Mouse (Mus musculus) cortical plate, adult 2 months (tissue): ENCODE results near the gene Tbc1d2b. TPM values are rescaled to one million over a fixed set of nuclear protein-coding genes. Genes with fewer than 3 reads are reported as not detected.

ENCODE experiments used
- H3K27ac ChIP-seq: fragments of 200-500 bp; 2 replicates; pipeline ENCODE4 v1.5.1; 2012; ENCODE audit warnings: low read length, control low read depth, inconsistent platforms; ENCODE audit not compliant: insufficient read depth
- H3K4me1 ChIP-seq: fragments of 200-500 bp; 2 replicates; pipeline ENCODE4 v1.6.1; 2011; ENCODE audit warnings: low read length; ENCODE audit not compliant: control insufficient read depth, insufficient read depth
- H3K4me3 ChIP-seq: fragments of 200-500 bp; 2 replicates; pipeline ENCODE4 v1.5.1; 2011; ENCODE audit warnings: mild to moderate bottlenecking, low read length, control low read depth; ENCODE audit not compliant: insufficient read depth
- CTCF ChIP-seq: fragments of 200-500 bp; IDR thresholded peaks from 2 replicates; pipeline ENCODE4 v1.5.1; 2011; ENCODE audit warnings: mild to moderate bottlenecking, control low read depth, low read length; ENCODE audit not compliant: insufficient read depth; ENCODE audit errors: extremely low read depth
- POLR2A ChIP-seq: fragments of 200-500 bp; IDR thresholded peaks from 2 replicates; pipeline ENCODE4 v1.6.1; 2011; ENCODE audit warnings: mild to moderate bottlenecking, low read length, control low read depth; ENCODE audit not compliant: insufficient read depth; ENCODE audit errors: extremely low read depth
- polyA plus RNA-seq: library from polyadenylated mRNA; depleted of rRNA; stranded (reverse); fragments of >200 nt; gene quantifications from 2 replicates; pipeline ENCODE4 v1.2.3, GENCODE M21; 2012

Gene Tbc1d2b
- polyA plus RNA-seq, 1 experiment = 11.4 TPM

DNA sequence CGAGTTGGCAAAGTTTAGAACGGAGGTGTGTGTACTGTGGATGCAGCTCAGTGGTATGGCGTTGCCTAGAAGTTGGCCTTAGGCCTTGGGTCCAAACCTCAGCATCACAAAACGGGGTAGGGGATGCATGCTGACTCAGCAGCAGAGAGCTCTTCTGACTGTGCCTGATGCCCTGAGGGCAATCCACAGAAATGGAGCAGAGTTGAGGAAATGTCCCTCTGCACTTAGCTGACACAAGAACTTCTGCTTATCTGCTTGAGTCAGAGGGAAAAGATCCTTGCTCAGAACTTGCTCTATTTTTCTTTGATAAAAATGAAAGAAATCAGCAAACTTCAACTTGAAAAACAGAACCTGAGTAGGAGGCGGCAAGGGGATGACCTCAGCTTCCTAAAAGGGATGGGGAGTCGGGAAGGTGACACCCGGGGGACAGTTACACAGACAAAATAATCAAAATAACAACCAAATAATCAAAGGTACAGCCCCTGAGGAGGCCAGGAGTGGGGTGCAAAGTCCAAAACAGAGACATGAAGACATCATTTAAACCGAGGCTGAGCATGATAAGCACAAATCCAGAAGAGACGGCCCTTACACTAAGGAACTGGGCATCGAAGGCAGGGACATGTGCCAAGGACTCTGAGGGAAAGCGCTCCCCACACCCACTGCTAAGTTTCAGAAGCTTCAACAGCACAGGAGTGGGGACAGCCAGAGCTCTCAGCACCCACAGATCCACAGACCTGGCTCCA is 54.2 kb downstream of the Tbc1d2b start:
- Histone ChIP-seq H3K4me3 (no peak overlapping the region), H3K27ac (no peak overlapping the region), H3K4me1 (peaks cover 1% of the 10 kb centered on the region; the same call in 1 of the 2 replicates)
- TF ChIP-seq CTCF (no peak), POLR2A (no peak)

DNA sequence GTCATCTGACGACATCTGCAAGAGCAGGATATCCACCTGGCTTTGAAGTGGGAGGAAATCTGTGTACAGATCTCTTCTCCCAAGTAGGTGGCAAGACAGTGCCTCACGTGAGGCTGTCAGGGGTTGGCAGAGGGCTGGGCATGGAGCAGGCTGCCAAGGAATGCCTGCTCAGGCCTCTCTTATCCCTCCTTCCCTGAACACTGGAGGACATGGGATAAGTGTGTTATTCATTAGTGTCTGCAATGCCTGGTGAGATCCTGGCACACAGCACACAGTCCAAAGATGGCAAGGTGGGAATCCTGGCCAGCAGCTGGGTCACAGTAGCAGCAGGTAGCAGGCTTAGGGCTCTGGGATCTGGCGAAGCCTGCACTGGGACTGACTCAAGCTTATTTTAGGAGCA is 57.5 kb downstream of the Tbc1d2b start:
- peaks cover 1% of the 10 kb centered on the region; the same call in 1 of the 2 replicates for H3K4me1 ChIP-seq
- H3K27ac ChIP-seq = no peak overlapping the region
- no peak for TF ChIP-seq POLR2A
- TF ChIP-seq CTCF = no peak
- no peak overlapping the region for H3K4me3 ChIP-seq

DNA sequence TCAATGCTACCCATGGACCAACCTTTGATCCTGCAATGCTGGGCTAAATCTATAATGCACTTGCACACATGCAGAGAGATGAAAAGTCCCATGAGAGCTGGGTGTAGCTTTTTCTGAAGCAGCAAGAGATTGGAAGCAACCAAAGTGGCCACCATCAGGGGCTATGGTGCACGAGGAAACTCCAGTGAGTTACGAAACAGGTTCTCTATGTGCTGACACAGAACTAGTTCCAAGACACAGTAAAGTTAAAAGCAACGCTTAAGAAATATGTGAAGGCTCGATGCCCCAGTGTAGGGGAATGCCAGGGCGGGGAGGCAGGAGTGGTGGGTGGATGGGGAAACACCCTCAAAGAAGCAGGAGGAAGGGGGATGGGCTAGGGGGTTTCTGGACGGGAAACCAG is 61.9 kb downstream of the Tbc1d2b start:
- TF ChIP-seq CTCF (no peak), POLR2A (no peak)
- H3K27ac ChIP-seq = no peak overlapping the region
- H3K4me3 ChIP-seq = no peak overlapping the region
- no peaks in the 10 kb centered on the region for H3K4me1 ChIP-seq

DNA sequence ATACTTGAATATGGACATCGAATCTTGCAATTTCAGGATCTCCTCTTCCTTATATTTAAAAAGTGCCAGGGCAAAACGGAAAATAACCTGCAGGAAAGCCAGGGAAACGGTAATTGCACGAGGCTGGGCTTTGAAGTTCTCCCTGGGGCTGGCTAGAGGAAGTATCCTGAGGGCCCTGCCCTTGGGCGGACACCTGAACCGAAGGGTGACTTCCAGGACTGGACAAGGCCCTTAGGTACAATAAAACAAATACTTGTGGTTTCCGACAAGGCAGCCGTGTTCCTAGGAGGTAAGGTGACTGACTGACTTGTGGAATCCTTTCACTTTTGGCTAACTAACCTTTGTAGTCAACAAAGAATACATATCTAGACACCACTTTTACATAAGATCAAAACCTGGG is 62.8 kb downstream of the Tbc1d2b start:
- H3K4me3 ChIP-seq = no peak overlapping the region

DNA sequence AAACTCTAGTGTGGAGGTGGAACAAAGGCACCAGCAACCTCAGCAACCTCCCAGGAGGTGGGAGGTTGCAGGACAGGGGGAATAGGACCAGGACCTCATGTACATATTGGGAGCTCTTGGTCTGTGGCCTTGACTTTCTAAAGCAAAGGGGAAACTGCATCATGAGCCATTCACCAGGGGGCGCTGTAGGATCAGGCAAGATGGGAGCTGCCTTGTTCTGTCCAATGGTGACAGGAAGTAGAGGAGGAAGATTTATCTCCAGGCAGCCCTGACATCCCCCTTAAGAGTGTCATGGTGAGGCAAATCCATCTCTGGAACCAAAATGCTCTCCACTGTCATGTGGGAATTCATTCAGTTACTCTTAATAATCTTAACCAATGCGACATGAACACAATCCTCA is 64.1 kb downstream of the Tbc1d2b start:
- H3K4me3 ChIP-seq = no peak overlapping the region
- TF ChIP-seq POLR2A (no peak), CTCF (peak; percentile 93)
- H3K27ac ChIP-seq = no peak overlapping the region
- H3K4me1 ChIP-seq = peaks cover 1% of the 10 kb centered on the region; the same call in 1 of the 2 replicates

More for the DNA sequence above, 62.8 kb downstream of the Tbc1d2b start:
- Histone ChIP-seq H3K4me1 (no peaks in the 10 kb centered on the region), H3K27ac (no peak overlapping the region)
- TF ChIP-seq CTCF (no peak), POLR2A (no peak)

DNA sequence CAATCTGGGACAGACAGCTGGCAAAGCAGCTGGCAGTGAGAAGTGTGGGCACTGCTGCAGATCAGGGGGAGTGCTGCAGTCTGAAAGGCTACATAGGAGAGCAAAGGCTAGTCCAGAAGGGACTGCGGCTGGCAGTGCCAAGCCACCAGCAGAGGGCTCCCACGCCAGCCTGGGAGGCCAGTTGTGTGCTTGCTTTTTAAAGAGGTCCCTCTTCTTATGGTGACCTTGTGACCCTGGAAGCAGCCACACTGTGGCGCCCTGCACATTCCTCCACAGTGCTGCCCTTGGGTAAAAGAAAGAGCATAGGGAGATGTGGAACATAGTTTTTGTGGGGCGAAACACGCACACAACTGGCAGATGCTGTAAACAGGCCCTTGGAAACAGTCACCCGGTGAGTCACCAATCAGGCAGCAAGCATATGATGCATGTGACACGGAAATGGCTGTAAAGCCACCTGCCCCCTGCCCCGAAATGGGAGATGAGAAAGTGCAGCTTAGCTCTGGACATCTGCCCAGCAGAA is 66.1 kb downstream of the Tbc1d2b start:
- H3K27ac ChIP-seq = no peak overlapping the region
- TF ChIP-seq POLR2A (no peak), CTCF (0 out of 2 replicates have a peak, but pooled peaks have one; percentile 9)
- peaks cover 1% of the 10 kb centered on the region; the same call in 1 of the 2 replicates for H3K4me1 ChIP-seq
- no peak overlapping the region for H3K4me3 ChIP-seq

DNA sequence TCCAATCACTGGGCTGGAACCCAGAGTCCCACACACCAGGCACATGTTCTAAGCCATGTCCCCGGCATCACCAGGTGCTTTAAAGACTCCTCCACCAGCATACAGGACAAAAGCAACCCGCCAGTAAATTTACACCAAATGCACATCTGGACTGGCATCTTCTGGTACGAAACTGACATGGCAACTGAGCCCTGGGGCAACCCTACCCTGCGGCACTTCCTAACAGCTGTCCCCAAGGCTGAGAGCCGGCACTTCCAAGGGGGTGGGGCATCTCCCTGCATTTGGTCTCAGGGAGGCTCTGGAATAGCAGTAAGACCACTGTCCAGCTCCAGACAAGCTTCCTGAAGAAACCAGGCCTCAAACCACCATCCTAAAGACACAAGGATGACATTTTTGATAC is 67.4 kb downstream of the Tbc1d2b start:
- Histone ChIP-seq H3K27ac (no peak overlapping the region), H3K4me1 (peaks cover 1% of the 10 kb centered on the region; the same call in 1 of the 2 replicates), H3K4me3 (no peak overlapping the region)
- TF ChIP-seq POLR2A (no peak), CTCF (no peak)

DNA sequence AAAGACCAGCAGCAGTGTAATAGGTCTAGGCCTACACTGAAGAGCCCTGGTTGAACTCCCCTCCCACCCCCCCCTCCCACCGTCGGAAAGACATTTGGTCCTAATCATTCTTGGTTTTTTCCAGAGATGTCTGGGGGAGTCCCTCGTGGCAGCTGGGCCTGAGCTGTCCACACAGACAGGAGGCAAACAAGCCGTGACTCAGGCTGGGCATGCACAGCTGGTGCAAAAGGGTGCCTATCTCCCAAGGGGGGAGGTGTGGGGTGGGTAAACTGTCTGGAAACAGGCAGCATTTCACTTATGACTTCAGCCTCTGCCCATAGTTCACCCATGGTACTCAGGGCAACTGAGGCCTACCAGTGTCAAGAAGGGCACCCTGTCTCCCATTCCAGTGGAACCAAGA is 69.1 kb downstream of the Tbc1d2b start:
- no peak overlapping the region for H3K4me3 ChIP-seq
- TF ChIP-seq POLR2A = no peak
- TF ChIP-seq CTCF = no peak

DNA sequence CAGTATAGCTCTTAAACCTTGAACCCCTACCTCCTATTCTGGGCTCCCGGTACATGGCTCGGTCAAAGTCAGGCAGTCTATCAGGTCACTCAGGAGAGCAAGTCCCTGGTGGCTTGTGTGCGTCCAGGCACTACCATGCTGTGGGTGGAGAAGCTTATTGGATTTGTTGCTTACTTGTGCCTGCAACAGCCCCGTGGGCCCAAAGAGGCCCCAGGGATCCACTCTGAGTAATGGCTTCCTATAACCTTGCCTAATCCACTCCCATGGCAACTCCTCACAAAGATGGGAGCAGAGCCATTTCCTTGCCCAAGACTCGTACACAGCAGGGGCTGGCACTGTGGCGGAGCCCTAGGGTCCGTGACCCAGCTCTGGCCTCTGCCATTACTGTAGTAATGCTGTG is 69.5 kb downstream of the Tbc1d2b start:
- Histone ChIP-seq H3K4me3 (no peak overlapping the region), H3K27ac (no peak overlapping the region), H3K4me1 (peaks cover 1% of the 10 kb centered on the region; the same call in 1 of the 2 replicates)
- TF ChIP-seq POLR2A = no peak
- no peak for TF ChIP-seq CTCF

More for the DNA sequence above, 69.1 kb downstream of the Tbc1d2b start:
- no peak overlapping the region for H3K27ac ChIP-seq
- peaks cover 1% of the 10 kb centered on the region; the same call in 1 of the 2 replicates for H3K4me1 ChIP-seq

DNA sequence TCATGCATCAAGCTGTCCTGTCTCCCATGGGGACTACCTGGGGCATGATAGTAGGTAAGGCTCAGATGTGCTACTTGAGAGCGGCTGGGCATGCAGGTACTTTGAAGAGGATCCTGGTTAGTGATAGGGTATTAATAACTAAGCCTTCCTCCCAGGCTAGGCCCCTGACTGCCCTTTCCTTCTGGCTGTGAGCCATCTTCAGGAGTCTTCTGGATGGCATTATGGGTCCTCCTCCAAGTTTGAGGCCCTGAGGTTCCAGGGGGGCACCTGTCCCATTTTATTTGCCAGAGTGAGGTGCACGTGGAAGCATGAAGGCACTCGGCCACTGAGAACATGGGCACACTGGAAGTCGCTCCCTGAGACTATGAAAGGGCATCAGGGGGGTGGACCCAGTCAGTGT is 70.1 kb downstream of the Tbc1d2b start:
- no peak for TF ChIP-seq CTCF
- no peak for TF ChIP-seq POLR2A
- Histone ChIP-seq H3K27ac (no peak overlapping the region), H3K4me1 (peaks cover 1% of the 10 kb centered on the region; the same call in 1 of the 2 replicates), H3K4me3 (no peak overlapping the region)
